Mouse (Mus musculus): Measurements from ENCODE around the gene H2-DMb2. TPM values are rescaled to one million over a fixed set of nuclear protein-coding genes. Genes with fewer than 3 reads are reported as not detected.

Gene H2-DMb2
- 4.7 and 9.3 TPM in 2 replicates for polyA plus RNA-seq (2012; rRNA removed; ENCODE audit: low replicate concordance)

GRCm38 (mm10) chr17:34143033-34143432, at the start of gene H2-DMb2:
Gene H2-DMb2 (plus strand): TSS chr17:34143307.

DNA sequence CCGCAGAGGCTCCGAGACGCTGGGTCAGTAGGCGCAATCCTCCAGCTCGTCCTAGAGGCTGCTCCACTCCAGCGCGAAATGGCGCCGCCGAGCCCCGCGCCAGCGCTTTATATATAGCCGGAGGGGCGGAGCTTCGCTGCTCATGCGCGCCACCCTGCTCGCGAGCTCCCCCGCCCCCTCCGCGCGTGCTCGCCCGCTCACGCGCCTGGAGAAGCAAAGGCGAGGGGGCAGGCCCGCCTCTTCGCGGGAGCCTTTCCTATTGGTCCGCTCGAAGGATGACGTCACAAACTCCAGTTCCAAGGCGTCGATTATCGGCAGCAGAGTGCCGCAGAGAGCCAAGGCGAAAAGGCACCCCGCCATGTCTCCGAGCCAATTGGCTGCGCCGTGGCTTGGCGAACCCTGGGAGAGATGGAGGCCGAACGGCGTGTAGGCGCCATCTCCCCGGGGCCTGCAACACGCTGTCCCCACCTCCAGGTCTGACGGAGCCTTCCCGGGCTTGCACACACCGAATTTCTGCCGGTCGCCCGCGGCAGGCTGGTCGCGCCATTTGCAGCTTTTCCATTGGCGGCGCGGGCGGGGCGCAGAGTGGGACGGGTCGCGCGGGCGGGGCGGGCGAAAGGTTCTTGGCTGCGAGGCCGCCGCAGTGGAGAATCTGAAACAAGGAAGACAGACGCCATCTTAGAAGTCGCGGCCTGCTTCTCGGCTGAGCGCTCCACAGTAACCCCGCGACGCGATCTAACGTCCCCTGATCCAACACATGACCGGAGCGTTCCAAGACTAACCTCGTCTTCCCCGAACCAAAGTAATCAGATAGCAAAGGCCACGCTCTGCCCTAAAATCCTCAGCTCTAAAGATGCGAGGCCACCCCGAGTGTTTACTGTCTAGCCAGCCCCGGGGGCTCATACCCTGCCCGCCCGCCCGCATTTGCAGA, 23.6 kb upstream of the H2-DMb2 start, which contains the start of gene H2-DMa:
Gene H2-DMa (plus strand): TSS at position 293 of the 931 bp plus-strand sequence.

GRCm38 (mm10) chr17:34122188-34122984, 20.7 kb upstream of the H2-DMb2 start, which contains the start of gene Brd2:
Gene Brd2 (minus strand): TSS chr17:34122634.

DNA sequence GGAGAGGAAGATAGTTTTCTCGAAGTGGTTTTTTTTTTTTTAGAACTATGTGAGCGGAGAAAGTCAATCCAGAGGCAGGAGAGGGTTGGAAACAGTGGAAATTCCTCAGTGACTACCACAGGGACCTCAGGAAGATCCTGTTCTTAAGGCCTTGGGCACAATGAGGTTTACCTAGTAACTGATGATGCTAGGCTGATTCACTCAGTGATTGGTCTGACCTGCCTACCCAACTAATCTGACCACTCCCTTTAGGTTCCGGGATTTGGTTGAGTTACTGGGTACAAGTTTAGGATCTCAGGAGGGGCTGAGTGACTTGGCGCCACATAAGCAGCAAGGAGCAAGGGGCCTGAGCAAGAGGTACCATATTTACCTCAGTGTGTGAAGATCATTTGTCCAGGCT, 9.8 kb downstream of the H2-DMb2 start, which contains the start of gene H2-DMb1:
Gene H2-DMb1 (plus strand): TSS at position 150 of the 400 bp plus-strand sequence.

DNA sequence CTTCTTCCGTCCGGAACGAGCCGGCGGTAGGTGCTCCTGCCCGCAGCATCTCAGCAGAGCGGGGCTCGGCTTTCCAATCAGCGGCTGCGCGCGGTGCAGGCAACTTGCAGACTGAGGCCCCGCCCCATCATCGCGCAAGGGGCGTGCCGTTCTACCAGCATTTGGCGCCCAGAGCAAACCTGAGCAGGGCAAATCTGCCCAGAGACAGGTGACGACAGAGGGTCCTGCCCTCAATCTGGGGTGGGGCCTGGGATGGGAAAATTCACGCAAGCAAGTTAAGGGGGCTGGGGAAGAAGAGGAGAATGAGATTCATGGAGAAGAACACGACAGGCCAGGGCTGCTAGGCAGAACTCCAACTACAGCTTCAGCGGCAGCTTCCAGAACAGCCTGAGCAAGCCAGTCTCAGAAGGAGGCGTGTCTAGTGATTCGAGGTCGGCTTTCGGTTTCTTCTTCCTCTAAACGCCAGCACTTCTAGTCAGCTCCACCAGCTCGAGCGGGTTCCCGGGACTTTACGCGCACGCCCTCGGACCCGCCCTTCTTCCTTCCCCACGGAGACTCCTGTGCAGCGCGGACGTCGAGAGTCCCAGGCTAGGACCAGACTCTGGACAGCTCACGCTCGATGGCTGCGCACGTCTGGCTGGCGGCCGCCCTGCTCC, 44.3 kb downstream of the H2-DMb2 start, which contains the start of the genes Tap1 and Psmb9:
Gene Tap1 (plus strand): TSS at position 293 of the 656 bp plus-strand sequence.
Gene Psmb9 (minus strand): TSS at position 504 of the 656 bp plus-strand sequence.

DNA sequence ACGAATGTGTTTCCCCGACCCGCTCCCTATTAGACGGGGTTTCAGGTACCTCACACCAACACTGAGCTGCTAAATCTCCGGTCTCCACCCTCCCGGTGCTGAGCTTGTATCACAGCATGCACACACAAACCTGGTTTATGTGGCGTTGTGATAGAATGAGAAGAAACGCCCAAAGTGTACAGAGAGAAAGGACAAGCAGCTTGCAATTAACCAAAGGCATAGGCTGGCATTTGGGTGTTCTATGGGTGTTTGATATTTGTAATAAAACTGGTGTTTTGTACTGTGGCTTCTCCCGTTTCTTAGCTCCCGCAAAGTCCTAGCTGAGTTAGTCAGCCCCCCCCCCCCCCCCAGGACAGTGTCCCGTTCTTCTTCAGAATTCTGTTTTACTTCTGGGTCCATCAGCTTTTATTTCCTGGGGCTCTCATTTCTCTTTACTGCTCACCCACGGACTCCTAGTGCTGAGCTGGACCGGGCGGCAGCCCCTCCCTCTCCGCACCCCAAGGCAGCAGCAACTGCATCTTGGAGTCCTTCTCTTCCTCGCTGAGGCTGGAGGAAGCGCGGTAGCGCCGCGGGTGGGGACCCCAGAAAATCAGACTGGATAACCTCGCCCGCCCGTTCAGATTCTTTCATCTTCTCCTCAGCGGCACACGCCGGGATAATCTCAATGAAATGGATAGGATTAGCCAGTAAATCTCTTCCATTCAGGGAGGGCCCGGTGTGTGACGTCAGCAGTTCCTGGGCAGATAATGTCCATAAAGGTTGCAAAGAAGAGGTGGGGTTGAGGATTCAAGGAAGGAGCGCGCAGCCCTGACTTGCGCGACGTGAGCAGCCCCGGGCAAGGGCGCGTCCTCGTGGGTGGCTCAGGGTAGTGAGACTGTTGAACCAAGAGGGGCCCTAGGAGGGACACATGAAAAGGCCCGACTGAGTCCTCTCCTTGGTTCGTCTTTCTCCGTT, 54.1 kb downstream of the H2-DMb2 start, which contains the start of gene Psmb8:
Gene Psmb8 (plus strand): TSS at position 781 of the 954 bp plus-strand sequence.

Other genes starting within 250 kb of the H2-DMb2 start
- 0.22 and 0.39 TPM in 2 replicates for gene Platr17, start 238.2 kb upstream of the H2-DMb2 start, polyA plus RNA-seq (2012; rRNA removed; ENCODE audit: low replicate concordance)
- 47.5 and 58.9 TPM in 2 replicates for gene Daxx, start 233.9 kb upstream of the H2-DMb2 start, polyA plus RNA-seq (2012; rRNA removed; ENCODE audit: low replicate concordance)
- 206 and 319 TPM in 2 replicates for gene Tapbp, start 227.4 kb upstream of the H2-DMb2 start, polyA plus RNA-seq (2012; rRNA removed; ENCODE audit: low replicate concordance)
- gene Zbtb22, start 227.4 kb upstream of the H2-DMb2 start, polyA plus RNA-seq (2012; rRNA removed; ENCODE audit: low replicate concordance) = 42.7 and 55.1 TPM in 2 replicates
- gene Rgl2, start 213.8 kb upstream of the H2-DMb2 start, polyA plus RNA-seq (2012; rRNA removed; ENCODE audit: low replicate concordance) = 157 and 179 TPM in 2 replicates
- gene Pfdn6, start 203.0 kb upstream of the H2-DMb2 start, polyA plus RNA-seq (2012; rRNA removed; ENCODE audit: low replicate concordance) = 29.4 and 29.5 TPM in 2 replicates
- 15.8 and 36.0 TPM in 2 replicates for gene Wdr46, start 202.6 kb upstream of the H2-DMb2 start, polyA plus RNA-seq (2012; rRNA removed; ENCODE audit: low replicate concordance)
- gene B3galt4, start 191.8 kb upstream of the H2-DMb2 start, polyA plus RNA-seq (2012; rRNA removed; ENCODE audit: low replicate concordance) = 6.6 and 9.0 TPM in 2 replicates
- gene Vps52, start 187.5 kb upstream of the H2-DMb2 start, polyA plus RNA-seq (2012; rRNA removed; ENCODE audit: low replicate concordance) = 65.8 and 76.5 TPM in 2 replicates
- gene Rps18, start 187.3 kb upstream of the H2-DMb2 start, polyA plus RNA-seq (2012; rRNA removed; ENCODE audit: low replicate concordance) = 464 and 878 TPM in 2 replicates
- 3,046 and 5,899 TPM in 2 replicates for gene H2-K1, start 143.0 kb upstream of the H2-DMb2 start, polyA plus RNA-seq (2012; rRNA removed; ENCODE audit: low replicate concordance)
- 31.6 and 54.8 TPM in 2 replicates for gene Ring1, start 118.6 kb upstream of the H2-DMb2 start, polyA plus RNA-seq (2012; rRNA removed; ENCODE audit: low replicate concordance)
- gene H2-Ke6, start 115.2 kb upstream of the H2-DMb2 start, polyA plus RNA-seq (2012; rRNA removed; ENCODE audit: low replicate concordance) = 86.6 and 99.6 TPM in 2 replicates
- gene Slc39a7, start 111.6 kb upstream of the H2-DMb2 start, polyA plus RNA-seq (2012; rRNA removed; ENCODE audit: low replicate concordance) = 134 and 217 TPM in 2 replicates
- 48.9 and 66.9 TPM in 2 replicates for gene Rxrb, start 111.5 kb upstream of the H2-DMb2 start, polyA plus RNA-seq (2012; rRNA removed; ENCODE audit: low replicate concordance)
- 0.62 and 1.1 TPM in 2 replicates for gene Col11a2, start 103.9 kb upstream of the H2-DMb2 start, polyA plus RNA-seq (2012; rRNA removed; ENCODE audit: low replicate concordance)
- gene H2-Oa, start 51.0 kb upstream of the H2-DMb2 start, polyA plus RNA-seq (2012; rRNA removed; ENCODE audit: low replicate concordance) = 1.5 and 8.0 TPM in 2 replicates
- gene H2-DMa, start 23.8 kb upstream of the H2-DMb2 start, polyA plus RNA-seq (2012; rRNA removed; ENCODE audit: low replicate concordance) = 57.9 and 70.0 TPM in 2 replicates
- gene Brd2, start 20.7 kb upstream of the H2-DMb2 start, polyA plus RNA-seq (2012; rRNA removed; ENCODE audit: low replicate concordance) = 90.8 and 138 TPM in 2 replicates
- gene H2-DMb1, start 9.8 kb downstream of the H2-DMb2 start, polyA plus RNA-seq (2012; rRNA removed; ENCODE audit: low replicate concordance) = 81.8 and 86.9 TPM in 2 replicates
- 50.0 and 54.7 TPM in 2 replicates for gene Tap1, start 44.2 kb downstream of the H2-DMb2 start, polyA plus RNA-seq (2012; rRNA removed; ENCODE audit: low replicate concordance)
- 69.5 and 80.5 TPM in 2 replicates for gene Psmb9, start 44.5 kb downstream of the H2-DMb2 start, polyA plus RNA-seq (2012; rRNA removed; ENCODE audit: low replicate concordance)
- 118 and 150 TPM in 2 replicates for gene Psmb8, start 54.4 kb downstream of the H2-DMb2 start, polyA plus RNA-seq (2012; rRNA removed; ENCODE audit: low replicate concordance)
- gene Tap2, start 60.2 kb downstream of the H2-DMb2 start, polyA plus RNA-seq (2012; rRNA removed; ENCODE audit: low replicate concordance) = 59.2 and 66.5 TPM in 2 replicates
- gene H2-Ob, start 95.6 kb downstream of the H2-DMb2 start, polyA plus RNA-seq (2012; rRNA removed; ENCODE audit: low replicate concordance) = 4.2 and 6.1 TPM in 2 replicates
- 701 and 1,325 TPM in 2 replicates for gene H2-Ab1, start 114.4 kb downstream of the H2-DMb2 start, polyA plus RNA-seq (2012; rRNA removed; ENCODE audit: low replicate concordance)
- 503 and 676 TPM in 2 replicates for gene H2-Aa, start 144.5 kb downstream of the H2-DMb2 start, polyA plus RNA-seq (2012; rRNA removed; ENCODE audit: low replicate concordance)
- 257 and 334 TPM in 2 replicates for gene H2-Eb1, start 162.6 kb downstream of the H2-DMb2 start, polyA plus RNA-seq (2012; rRNA removed; ENCODE audit: low replicate concordance)
- 0.09 and 0.17 TPM in 2 replicates for gene H2-Eb2, start 182.4 kb downstream of the H2-DMb2 start, polyA plus RNA-seq (2012; rRNA removed; ENCODE audit: low replicate concordance)
- 1.3 TPM in 2 replicates for gene Btnl2, start 211.5 kb downstream of the H2-DMb2 start, polyA plus RNA-seq (2012; rRNA removed; ENCODE audit: low replicate concordance)
- gene Btnl1, start 233.8 kb downstream of the H2-DMb2 start, polyA plus RNA-seq (2012; rRNA removed; ENCODE audit: low replicate concordance) = not detected in 2 replicates